Mouse (Mus musculus) brain, embryonic 14.5 days (tissue): Measurements from ENCODE around the gene Pnkp.

Experiments used
- CTCF ChIP-seq: fragments of 200-500 bp; IDR thresholded peaks from 2 replicates; pipeline ENCODE4 v1.5.1; 2012; ENCODE audit warnings: inconsistent platforms, mild to moderate bottlenecking, moderate library complexity, borderline replicate concordance; ENCODE audit not compliant: insufficient read depth, insufficient read length; ENCODE audit errors: extremely low read depth
- POLR2A ChIP-seq: fragments of 200-500 bp; IDR thresholded peaks from 2 replicates; pipeline ENCODE4 v1.6.1; 2012; ENCODE audit warnings: mild to moderate bottlenecking, inconsistent platforms, borderline replicate concordance; ENCODE audit not compliant: poor library complexity, insufficient read depth, insufficient read length, severe bottlenecking; ENCODE audit errors: extremely low read depth

DNA sequence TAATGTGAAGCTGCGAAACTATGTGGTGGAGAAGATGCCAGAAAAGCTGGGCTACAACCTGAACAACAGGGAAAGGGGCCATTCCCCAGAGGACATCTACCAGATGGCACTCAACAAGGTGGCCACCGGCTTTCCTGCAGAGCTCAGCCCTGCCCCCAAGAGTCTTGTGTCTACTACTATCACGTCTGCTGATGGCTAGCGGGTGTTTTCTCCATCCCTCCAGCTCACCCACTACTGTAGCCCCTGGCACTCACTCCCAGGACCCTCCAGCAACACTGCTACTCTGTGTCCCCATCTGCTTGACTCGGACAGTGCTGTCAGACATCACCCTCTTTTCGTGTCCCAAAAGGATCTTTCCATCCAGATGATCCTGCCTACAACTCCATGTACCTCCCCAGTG is 18.9 kb upstream of the Pnkp start:
- TF ChIP-seq CTCF (no peak), POLR2A (no peak)
